In genomic region chr6:15780127-15780526, GRCm38 (mm10) we compare ENCODE assay signal across 23 mouse cellular contexts.
"Had no signal": no experiment of that assay in that cellular context is flagged by ENCODE, and none has a peak within 500 bp of the region (broad histone marks: within the 10 kb centered on the region; RNA-seq: fewer than 3 reads in every experiment).

No protein-coding gene starts in this region.

- H3K27ac ChIP-seq: kidney, postnatal 0 days; layer of hippocampus, adult 2 months; limb, embryonic 12.5 days; limb, embryonic 15.5 days; liver, embryonic 14.5 days; midbrain, embryonic 12.5 days; midbrain, embryonic 15.5 days; neural tube, embryonic 12.5 days; neural tube, embryonic 15.5 days; stomach, embryonic 15.5 days had no signal

- H3K9me3 ChIP-seq: limb, embryonic 12.5 days; limb, embryonic 15.5 days; midbrain, embryonic 12.5 days; midbrain, embryonic 15.5 days; neural tube, embryonic 12.5 days; neural tube, embryonic 15.5 days; stomach, embryonic 15.5 days had no signal

- ATAC-seq: liver, postnatal 0 days; midbrain, embryonic 15.5 days had no signal

- H3K36me3 ChIP-seq: limb, embryonic 12.5 days; midbrain, embryonic 12.5 days; midbrain, embryonic 15.5 days; neural tube, embryonic 12.5 days; neural tube, embryonic 15.5 days; stomach, embryonic 15.5 days had no signal

- H3K9ac ChIP-seq: limb, embryonic 12.5 days; limb, embryonic 15.5 days; liver, embryonic 14.5 days; liver, postnatal 0 days; lung, embryonic 14.5 days; midbrain, embryonic 12.5 days; midbrain, embryonic 15.5 days; neural tube, embryonic 12.5 days; neural tube, embryonic 15.5 days; stomach, embryonic 15.5 days had no signal

- DNase-seq: kidney, adult 2 months; kidney, postnatal 25 days; layer of hippocampus, adult 9-11 months; left cerebral cortex, postnatal 4 days; liver, postnatal 0 days; lung, embryonic 14.5 days; lung, postnatal 10 days; lung, postnatal 4 days; right cerebral cortex, postnatal 14 days; right cerebral cortex, postnatal 4 days; thymus, postnatal 14 days; thymus, postnatal 4 days had no signal

- H3K4me2 ChIP-seq: limb, embryonic 12.5 days; limb, embryonic 15.5 days; liver, embryonic 11.5 days; lung, embryonic 14.5 days; midbrain, embryonic 12.5 days; midbrain, embryonic 15.5 days; neural tube, embryonic 12.5 days; neural tube, embryonic 15.5 days; stomach, embryonic 15.5 days had no signal

- H3K27me3 ChIP-seq: limb, embryonic 12.5 days; limb, embryonic 15.5 days; midbrain, embryonic 12.5 days; midbrain, embryonic 15.5 days; neural tube, embryonic 12.5 days; neural tube, embryonic 15.5 days; stomach, embryonic 15.5 days had no signal

- H3K4me1 ChIP-seq: limb, embryonic 12.5 days; limb, embryonic 15.5 days; midbrain, embryonic 12.5 days; midbrain, embryonic 15.5 days; neural tube, embryonic 12.5 days; neural tube, embryonic 15.5 days; stomach, embryonic 15.5 days had no signal

- H3K4me3 ChIP-seq: layer of hippocampus, adult 2 months; limb, embryonic 12.5 days; limb, embryonic 15.5 days; midbrain, embryonic 12.5 days; midbrain, embryonic 15.5 days; neural tube, embryonic 12.5 days; neural tube, embryonic 15.5 days; stomach, embryonic 15.5 days had no signal
